Mouse (Mus musculus): ENCODE data around the gene Rab1b. TPM values are rescaled to one million over a fixed set of nuclear protein-coding genes. Genes with fewer than 3 reads are reported as not detected.

The Rab1b gene
- polyA plus RNA-seq, 1 experiment from 2014 or later = 199 TPM

DNA sequence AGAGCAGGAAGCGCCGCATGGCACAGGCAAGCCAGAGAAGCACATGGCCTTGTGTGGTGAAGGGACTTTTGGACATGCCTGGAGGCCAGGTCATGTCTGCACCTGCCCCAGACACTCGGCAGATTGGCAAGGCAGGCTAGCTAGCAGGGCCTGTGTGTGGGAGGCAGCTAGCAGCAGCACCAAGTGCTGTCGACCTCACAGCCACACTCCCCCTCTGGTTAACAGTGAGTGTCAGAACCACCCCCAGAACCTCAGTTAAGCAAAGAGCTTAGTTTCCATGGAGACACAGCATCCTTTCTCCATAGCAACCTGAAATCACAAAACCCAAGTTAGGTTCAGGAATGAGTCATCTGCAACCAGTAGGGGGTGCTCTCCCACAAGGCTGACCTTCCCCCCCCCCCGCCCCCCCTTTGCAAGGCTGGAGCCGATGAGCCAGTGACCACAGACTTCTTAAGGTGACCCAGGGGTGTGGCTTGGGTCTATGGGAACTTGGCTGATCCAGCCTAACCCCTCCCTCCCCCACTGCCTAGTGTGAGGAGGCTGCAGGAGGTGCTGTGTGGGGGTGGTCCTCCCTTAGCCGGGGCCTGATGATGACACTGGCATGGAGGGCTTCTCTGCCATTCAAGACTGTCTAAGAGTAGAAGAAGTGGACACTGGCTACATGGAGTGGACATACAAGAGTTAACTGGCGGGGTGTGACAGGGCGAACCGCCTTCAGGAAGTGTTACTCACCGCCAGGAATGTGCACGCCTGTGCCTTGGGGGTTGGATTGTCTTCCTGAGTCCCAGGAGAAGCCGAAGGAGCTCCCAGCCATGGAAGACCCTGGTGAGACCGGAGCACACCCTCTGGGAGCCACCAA lies 56.6 kb downstream of the Rab1b start, which contains the start of gene Rin1:
Gene Rin1, plus strand, starts transcription at position 435 of the 859 bp plus-strand sequence.
- Histone ChIP-seq H3K4me2 (ENCODE audit: low read depth, low read length) (no peak within 1 kb of the TSS), H3K27ac (ENCODE audit: low read depth, low read length) (no peak within 1 kb of the TSS), H3K27me3 (ENCODE audit: control insufficient read depth, insufficient read depth, low read length) (peaks cover 30% of the 10 kb centered on the region), H3K9ac (replicated peaks; ENCODE audit: low read depth, low read length) (peak within 1 kb of the TSS; percentile 21; the same call in 1 of the 2 replicates), H3K4me1 (ENCODE audit: control insufficient read depth, insufficient read depth, low read length) (no peaks in the 10 kb centered on the region), H3K4me3 (ENCODE audit: low read depth, low read length) (peak within 1 kb of the TSS; percentile 2; the same call in 1 of the 2 replicates), H3K9me3 (ENCODE audit: control insufficient read depth, low read length) (no peaks in the 10 kb centered on the region), H3K36me3 (ENCODE audit: control insufficient read depth, insufficient read depth, low read length) (peaks cover 27% of the 10 kb centered on the region)
- ATAC-seq (ENCODE audit: low read depth) = peak; percentile 29; the same call in 1 of the 2 replicates
- 21% methylated on average over 14 of the region's 14 CpGs for WGBS

DNA sequence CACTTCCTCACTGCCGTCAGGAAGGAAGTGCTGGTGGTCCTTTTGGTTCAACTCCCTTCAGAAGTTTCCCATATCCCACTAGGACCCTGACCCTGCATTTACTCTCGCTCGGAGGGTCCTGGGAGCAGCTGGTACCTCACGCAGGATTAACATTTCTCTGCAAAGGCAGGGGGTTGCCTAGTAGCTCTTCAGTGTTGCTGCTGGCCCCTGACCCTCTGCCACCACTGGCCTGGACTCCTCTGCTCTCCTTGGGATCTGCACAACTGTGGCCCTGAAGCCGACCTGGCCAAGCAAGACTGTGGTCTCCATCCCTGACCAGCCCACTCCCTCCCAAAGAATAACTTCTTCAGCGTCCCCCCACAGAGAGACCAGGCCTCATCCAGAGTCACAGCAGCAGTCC lies 57.5 kb downstream of the Rab1b start:
- Histone ChIP-seq H3K9ac (replicated peaks; ENCODE audit: low read depth, low read length) (no peak overlapping the region; the same call in 1 of the 2 replicates), H3K9me3 (ENCODE audit: control insufficient read depth, low read length) (no peaks in the 10 kb centered on the region), H3K4me2 (ENCODE audit: low read depth, low read length) (no peak overlapping the region), H3K27me3 (ENCODE audit: control insufficient read depth, insufficient read depth, low read length) (peaks cover 30% of the 10 kb centered on the region), H3K36me3 (ENCODE audit: control insufficient read depth, insufficient read depth, low read length) (peaks cover 27% of the 10 kb centered on the region), H3K4me1 (ENCODE audit: control insufficient read depth, insufficient read depth, low read length) (no peaks in the 10 kb centered on the region), H3K27ac (ENCODE audit: low read depth, low read length) (no peak overlapping the region), H3K4me3 (ENCODE audit: low read depth, low read length) (no peak overlapping the region)
- WGBS = 82% methylated on average over 6 of the region's 6 CpGs
- no peak for ATAC-seq (ENCODE audit: low read depth)

Other genes with a start within 250 kb of the Rab1b start
- 2.2 and 2.8 TPM in 2 replicates for gene Actn3, start 229.2 kb downstream of the Rab1b start, polyA plus RNA-seq (2014; fragmentation: Nextera tagmentation; extraction: Ambion mirVana)
- gene Zdhhc24, start 228.4 kb downstream of the Rab1b start, polyA plus RNA-seq (2014; fragmentation: Nextera tagmentation; extraction: Ambion mirVana) = 19.1 and 19.4 TPM in 2 replicates
- 7.8 and 10.8 TPM in 2 replicates for gene Bbs1, start 200.4 kb downstream of the Rab1b start, polyA plus RNA-seq (2014; fragmentation: Nextera tagmentation; extraction: Ambion mirVana)
- 75.9 and 95.2 TPM in 2 replicates for gene Dpp3, start 178.8 kb downstream of the Rab1b start, polyA plus RNA-seq (2014; fragmentation: Nextera tagmentation; extraction: Ambion mirVana)
- gene Peli3, start 163.9 kb downstream of the Rab1b start, polyA plus RNA-seq (2014; fragmentation: Nextera tagmentation; extraction: Ambion mirVana) = 10.4 and 16.5 TPM in 2 replicates
- 111 and 119 TPM in 2 replicates for gene Mrpl11, start 144.9 kb downstream of the Rab1b start, polyA plus RNA-seq (2014; fragmentation: Nextera tagmentation; extraction: Ambion mirVana)
- gene Npas4, start 116.8 kb downstream of the Rab1b start, polyA plus RNA-seq (2014; fragmentation: Nextera tagmentation; extraction: Ambion mirVana) = 0.35 and 0.48 TPM in 2 replicates
- gene Slc29a2, start 83.2 kb downstream of the Rab1b start, polyA plus RNA-seq (2014; fragmentation: Nextera tagmentation; extraction: Ambion mirVana) = 11.5 and 12.2 TPM in 2 replicates
- gene B4gat1, start 68.2 kb downstream of the Rab1b start, polyA plus RNA-seq (2014; fragmentation: Nextera tagmentation; extraction: Ambion mirVana) = 92.5 and 108 TPM in 2 replicates
- 2.1 and 3.0 TPM in 2 replicates for gene AC124502.3, start 68.2 kb downstream of the Rab1b start, polyA plus RNA-seq (2014; fragmentation: Nextera tagmentation; extraction: Ambion mirVana)
- 21.4 and 34.1 TPM in 2 replicates for gene Brms1, start 65.7 kb downstream of the Rab1b start, polyA plus RNA-seq (2014; fragmentation: Nextera tagmentation; extraction: Ambion mirVana)
- 0.62 and 0.86 TPM in 2 replicates for gene Rin1, start 56.6 kb downstream of the Rab1b start, polyA plus RNA-seq (2014; fragmentation: Nextera tagmentation; extraction: Ambion mirVana)
- 6.3 and 26.4 TPM in 2 replicates for gene Cd248, start 39.0 kb downstream of the Rab1b start, polyA plus RNA-seq (2014; fragmentation: Nextera tagmentation; extraction: Ambion mirVana)
- 19.8 and 23.7 TPM in 2 replicates for gene Tmem151a, start 21.5 kb downstream of the Rab1b start, polyA plus RNA-seq (2014; fragmentation: Nextera tagmentation; extraction: Ambion mirVana)
- gene Yif1a, start 18.5 kb downstream of the Rab1b start, polyA plus RNA-seq (2014; fragmentation: Nextera tagmentation; extraction: Ambion mirVana) = 62.2 and 63.5 TPM in 2 replicates
- gene Cnih2, start 8.6 kb downstream of the Rab1b start, polyA plus RNA-seq (2014; fragmentation: Nextera tagmentation; extraction: Ambion mirVana) = 433 and 499 TPM in 2 replicates
- gene Klc2, start 11.5 kb upstream of the Rab1b start, polyA plus RNA-seq (2014; fragmentation: Nextera tagmentation; extraction: Ambion mirVana) = 84.6 and 91.9 TPM in 2 replicates
- 56.9 TPM in 2 replicates for gene Pacs1, start 166.0 kb upstream of the Rab1b start, polyA plus RNA-seq (2014; fragmentation: Nextera tagmentation; extraction: Ambion mirVana)
- gene Sf3b2, start 188.4 kb upstream of the Rab1b start, polyA plus RNA-seq (2014; fragmentation: Nextera tagmentation; extraction: Ambion mirVana) = 321 and 329 TPM in 2 replicates
- gene Gal3st3, start 191.3 kb upstream of the Rab1b start, polyA plus RNA-seq (2014; fragmentation: Nextera tagmentation; extraction: Ambion mirVana) = 31.0 and 38.3 TPM in 2 replicates
- not detected in 2 replicates for gene Catsper1, start 228.7 kb upstream of the Rab1b start, polyA plus RNA-seq (2014; fragmentation: Nextera tagmentation; extraction: Ambion mirVana)
- gene Cst6, start 242.5 kb upstream of the Rab1b start, polyA plus RNA-seq (2014; fragmentation: Nextera tagmentation; extraction: Ambion mirVana) = 10.7 and 10.8 TPM in 2 replicates

Data from neural tube, embryonic 14.5 days (tissue).